Mouse (Mus musculus) megakaryocyte progenitor cell, adult 5-6 weeks (primary cell): ENCODE results near the gene Spin1. TPM values are rescaled to one million over a fixed set of nuclear protein-coding genes. Genes with fewer than 3 reads are reported as not detected.
A peak's percentile ranks its signal among the peaks of the same experiment; 100 is the strongest.
"Not testable (repeated sequence)": the region's sequence is repeated elsewhere in the genome, so short reads cannot be mapped to it uniquely, and the experiment has no call there.

Source experiments
- ATAC-seq: replicated peaks from 2 replicates; pipeline ENCODE4 v1.8.0; 2016; ENCODE audit warnings: mild to moderate bottlenecking, moderate TSS enrichment, inconsistent platforms; ENCODE audit not compliant: poor library complexity
- total RNA-seq, 2 experiments: library from RNA; stranded (forward) in 1 of 2; stranded (reverse) in 1 of 2; fragments of 157-497, 149-512 nt in 1 of 2; fragments of 200-1000 nt in 1 of 2; gene quantifications; 2 replicates each; pipeline versions ENCODE4 v1.2.3 to v1.2.4; 2015 to 2017

Gene Spin1
- 39.3 and 40.0 TPM in 2 replicates for total RNA-seq (2015)
- 40.1 and 47.5 TPM in 2 replicates for total RNA-seq (2017)

- ATAC-seq, result peak; percentile 45
Observed at GRCm38 (mm10) chr13:51100233-51101015, at the start of gene Spin1. Gene Spin1, plus strand, starts transcription at chr13:51100880.

DNA sequence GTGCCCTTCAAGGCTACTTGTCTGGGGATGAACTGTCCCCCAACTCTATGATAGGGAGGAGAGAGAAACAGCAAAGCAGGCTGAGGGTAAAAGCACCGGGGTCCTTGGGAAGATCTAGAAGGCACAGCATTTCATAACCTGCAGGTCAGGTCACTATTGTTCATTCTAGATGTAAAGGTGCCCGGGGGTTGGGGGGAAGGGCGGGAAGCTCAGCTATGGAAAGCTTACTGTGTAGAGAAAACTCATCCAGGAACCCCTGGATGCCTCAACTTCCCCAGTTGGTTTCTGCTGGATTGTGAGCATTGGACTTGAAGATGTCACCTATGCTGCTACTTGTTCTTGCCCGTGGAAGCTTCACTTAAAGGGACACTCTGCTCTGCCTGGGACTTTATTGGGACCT is 49.7 kb upstream of the Spin1 start:
- ATAC-seq, result no peak

GRCm38 (mm10) chr13:51052408-51052807 is 48.3 kb upstream of the Spin1 start:
- no peak for ATAC-seq

GRCm38 (mm10) chr13:51063024-51063423 is 37.7 kb upstream of the Spin1 start:
- ATAC-seq, result no peak

DNA sequence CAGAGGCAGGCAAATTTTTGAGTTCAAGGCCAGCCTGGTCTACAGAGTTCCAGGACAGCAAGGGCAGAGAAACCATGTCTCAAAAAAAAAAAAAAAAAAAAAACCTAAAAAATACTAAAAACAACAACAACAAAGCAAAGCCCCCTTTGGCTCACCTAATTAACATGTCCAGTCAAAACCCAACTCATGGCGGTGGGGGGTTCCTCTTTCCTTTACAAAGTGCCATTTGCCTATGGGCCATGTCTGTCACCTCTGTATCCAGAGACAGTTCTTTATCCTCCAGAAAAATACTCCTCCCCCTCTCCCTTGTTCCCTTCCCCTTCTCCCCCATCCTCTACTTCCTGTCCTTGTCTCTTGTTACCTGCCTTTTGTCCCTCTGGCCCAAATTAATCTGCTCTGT is 37.0 kb upstream of the Spin1 start:
- no peak for ATAC-seq

- ATAC-seq, result no peak
Observed at GRCm38 (mm10) chr13:51064429-51064828, 36.3 kb upstream of the Spin1 start.

DNA sequence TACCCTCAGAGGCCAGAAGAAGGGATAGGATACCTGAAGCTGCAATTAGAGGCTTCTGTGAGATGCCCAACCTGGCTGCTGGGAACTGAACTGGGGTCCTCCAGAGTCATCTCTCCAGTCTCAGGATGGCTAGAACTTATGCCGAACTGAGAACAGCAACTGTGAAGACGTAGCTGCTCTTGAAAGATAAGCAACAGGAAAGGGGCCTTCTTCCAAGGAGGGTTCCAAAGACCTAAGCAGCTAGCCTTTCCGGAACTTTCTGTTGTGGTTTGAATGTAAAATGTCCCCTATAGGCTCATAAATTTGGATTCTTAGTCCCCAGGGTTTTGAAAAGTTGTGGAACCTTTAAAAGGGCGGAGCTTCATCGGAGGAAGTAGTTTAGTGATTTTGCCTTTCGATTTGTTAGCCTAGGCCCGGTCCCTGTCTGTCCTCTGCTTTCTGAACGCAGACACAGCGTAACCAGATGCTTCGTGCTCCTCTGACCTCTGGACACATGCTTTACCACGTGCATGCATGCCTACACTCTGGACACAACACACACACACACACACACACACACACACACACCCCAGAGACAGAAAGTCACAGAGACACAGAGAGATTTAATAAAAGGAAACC is 29.5 kb upstream of the Spin1 start:
- ATAC-seq, result peak; percentile 45

DNA sequence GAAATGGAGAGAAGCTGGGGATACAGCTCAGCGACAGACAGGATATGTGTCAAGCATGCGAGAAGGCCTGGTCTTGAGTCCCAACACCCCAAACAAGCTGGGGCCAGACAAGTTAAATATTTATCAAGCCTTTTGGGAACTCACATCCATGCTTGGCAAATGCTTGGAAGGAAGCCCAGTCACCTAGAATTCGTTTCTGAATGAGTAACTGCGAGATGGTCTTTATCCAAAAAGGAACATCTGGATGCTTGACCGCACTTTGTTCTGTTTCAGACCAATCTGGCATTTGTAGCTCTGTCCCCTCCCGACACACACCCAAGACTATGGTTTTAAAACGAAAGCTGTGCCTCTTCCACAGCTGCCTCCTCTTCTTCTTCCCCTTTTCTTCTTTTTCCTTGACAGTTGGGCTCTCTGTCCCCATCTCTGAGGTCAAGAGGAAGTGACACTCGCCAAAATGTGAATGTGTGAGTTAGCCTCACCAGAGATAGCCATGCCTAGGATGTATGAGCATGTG is 28.9 kb upstream of the Spin1 start:
- ATAC-seq, result peak; percentile 91

DNA sequence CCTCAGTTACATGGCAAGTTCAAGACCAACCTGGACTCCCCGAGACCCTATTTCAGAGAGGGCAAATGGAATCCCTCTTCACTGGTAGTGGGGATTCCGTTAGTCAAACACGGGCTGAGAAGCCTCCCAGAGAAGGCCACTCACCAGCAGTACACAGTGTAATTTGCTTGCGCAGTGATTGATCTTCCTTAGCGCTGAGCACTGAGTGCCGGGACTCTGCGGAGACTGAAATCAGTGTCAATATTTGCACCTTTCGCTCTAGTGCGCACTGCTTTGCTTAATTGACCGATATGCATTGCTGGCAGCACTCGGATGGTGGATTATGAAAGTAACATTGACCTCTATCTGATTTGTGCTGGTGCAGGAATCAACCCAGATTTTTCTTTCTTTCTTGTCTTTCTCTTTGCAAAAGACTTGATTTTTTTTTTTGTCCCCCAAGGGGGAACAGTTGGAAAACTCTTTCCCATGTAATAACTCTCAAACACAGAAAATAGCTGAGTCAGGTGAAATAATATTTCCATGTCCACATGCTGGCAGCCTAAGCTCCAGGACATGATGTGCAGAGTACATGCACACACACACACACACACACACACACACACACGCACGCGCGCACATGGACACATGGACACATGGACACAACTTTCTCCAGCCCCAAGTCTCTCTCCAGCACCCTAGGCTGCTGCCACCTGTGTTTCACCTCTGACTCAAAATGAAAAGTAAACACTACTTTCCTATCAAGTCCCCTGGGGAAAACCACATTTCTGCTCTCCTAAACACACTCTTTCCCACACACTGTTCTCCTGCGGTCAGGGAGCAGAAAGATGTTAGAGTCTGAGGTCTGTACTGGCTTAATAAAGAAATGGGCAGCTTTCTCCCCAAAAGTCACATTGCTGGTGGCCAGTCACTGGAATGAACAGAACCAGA is 27.5 kb upstream of the Spin1 start:
- no peak for ATAC-seq

DNA sequence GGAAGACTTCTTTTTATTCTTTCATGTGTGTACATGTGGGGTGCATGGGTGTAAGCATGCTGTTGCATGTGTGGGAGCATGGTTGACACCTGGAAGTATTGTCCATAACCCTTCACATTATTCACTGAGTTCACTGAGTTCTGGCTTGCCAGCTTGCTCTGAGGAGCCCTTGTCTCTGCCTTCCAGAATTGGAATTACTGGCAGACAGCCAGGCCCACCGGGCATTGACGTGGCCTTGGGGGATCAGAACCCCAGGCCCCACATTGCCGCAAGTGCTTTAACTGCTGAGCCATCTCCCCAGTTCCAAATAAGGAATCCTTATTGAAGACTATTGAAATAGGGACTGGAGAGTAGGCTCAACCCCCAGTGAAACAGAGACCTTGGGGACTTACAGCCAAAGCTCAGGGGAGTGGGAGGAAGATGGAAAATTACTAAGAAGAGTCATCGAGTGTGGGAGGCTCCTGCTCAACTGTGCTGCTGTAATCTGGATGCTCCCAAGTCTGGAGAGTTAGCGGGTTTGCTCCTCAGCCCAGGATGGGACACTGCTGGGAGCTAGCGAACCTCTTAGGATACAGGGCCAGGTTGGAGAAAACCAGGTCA is 26.5 kb upstream of the Spin1 start:
- no peak for ATAC-seq

GRCm38 (mm10) chr13:51076191-51076590 is 24.5 kb upstream of the Spin1 start:
- not testable (repeated sequence) for ATAC-seq

- not testable (repeated sequence) for ATAC-seq
Observed at GRCm38 (mm10) chr13:51078586-51078985, 22.1 kb upstream of the Spin1 start.

DNA sequence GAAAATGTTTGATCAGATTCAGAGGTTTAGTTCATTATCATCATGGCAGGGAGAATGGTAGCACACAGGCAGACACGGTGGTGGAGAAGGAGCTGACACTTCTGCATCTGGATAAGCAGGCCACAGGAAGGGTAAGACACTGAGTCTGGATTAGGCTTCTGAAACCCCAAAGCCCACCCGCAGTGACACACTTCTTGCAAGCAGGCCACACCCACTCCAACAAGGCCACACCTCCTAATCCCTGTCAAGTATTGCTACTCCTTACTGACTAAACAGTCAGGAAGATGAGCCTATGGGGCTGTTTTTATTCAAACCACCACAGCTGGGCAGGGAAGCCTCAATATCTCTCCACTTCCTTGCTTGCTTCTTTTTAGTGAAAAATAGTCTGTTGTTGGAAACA is 19.9 kb upstream of the Spin1 start:
- no peak for ATAC-seq

- ATAC-seq, result no peak
Observed at GRCm38 (mm10) chr13:51084241-51084640, 16.4 kb upstream of the Spin1 start.

DNA sequence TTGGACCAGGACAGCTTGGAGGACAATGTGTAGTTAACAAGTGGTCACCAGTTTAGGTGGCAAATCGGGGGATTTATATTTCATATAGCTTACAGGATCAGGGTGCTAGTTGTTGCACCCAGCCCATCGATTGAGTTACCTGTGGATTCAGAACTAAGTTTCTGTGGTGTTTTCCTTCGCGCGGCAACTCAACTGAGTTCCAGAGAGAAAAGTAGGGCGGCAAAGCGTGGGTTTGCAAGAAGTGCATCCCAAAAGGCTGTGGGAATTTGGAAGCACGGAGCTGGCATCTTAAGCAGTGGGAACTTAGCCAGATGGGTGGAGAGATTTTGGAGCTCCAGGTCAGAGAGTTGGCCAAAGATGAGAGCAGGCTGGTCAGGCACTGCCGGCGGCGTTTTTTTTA is 14.7 kb upstream of the Spin1 start:
- ATAC-seq, result no peak

GRCm38 (mm10) chr13:51087253-51087652 is 13.4 kb upstream of the Spin1 start:
- no peak for ATAC-seq

DNA sequence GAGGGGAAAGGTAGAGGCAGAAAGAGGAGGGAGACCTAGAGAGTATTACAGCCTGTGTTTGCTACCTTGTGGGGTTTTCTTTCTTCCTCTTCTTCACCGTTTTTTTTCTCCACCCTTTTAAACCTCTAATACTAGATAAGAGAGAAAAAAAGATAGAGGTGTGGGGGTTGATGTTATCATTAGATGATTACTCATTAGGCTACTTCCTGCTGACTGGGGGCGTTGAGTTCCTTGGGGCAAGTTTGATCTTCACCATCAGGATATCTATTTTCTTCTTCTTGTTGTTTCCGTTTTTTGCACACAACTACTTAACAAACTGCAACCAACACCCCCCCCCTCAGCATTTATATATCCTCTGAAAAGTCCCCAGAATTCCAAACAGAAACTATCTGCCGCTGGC is 12.5 kb upstream of the Spin1 start:
- ATAC-seq, result no peak

DNA sequence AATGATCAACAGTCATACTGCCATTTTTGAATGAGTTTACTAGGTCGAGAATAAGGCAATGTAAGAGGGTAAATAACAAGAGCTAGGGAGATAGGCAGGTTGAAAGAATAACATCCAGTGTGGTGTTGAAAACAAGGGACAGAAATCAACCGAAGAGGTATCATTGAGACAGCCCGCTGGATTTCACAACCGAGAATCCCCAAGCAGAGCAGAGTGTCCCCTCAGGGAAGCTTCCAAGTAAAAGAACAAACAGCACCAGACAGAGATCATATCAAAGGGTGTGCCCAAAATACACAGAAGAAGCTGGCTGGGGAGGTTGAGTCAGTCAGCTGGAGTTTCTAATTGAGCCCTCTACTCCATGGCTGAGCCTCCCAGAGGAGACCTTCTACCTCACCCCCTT is 11.6 kb upstream of the Spin1 start:
- no peak for ATAC-seq

GRCm38 (mm10) chr13:51090105-51090661 is 10.5 kb upstream of the Spin1 start:
- no peak for ATAC-seq

DNA sequence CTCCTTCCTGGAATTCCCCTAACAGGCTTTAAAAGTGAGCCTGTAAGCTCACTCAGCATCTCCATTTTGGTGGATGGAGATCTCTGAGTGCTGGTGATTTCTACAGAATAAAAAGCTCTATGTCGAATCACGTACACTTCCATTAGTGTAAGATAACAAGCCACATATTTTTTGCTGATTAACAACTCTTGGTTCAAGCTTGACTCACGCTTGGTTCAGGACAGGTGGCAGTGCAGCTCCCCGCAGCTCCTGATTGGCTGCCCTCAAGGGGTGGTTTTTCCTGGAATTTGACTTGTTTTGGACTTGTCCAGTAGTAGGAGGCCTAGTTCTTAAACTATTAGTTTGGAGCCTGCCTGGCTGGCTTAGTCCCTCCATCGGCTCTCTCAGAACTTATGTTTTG is 7.2 kb upstream of the Spin1 start:
- no peak for ATAC-seq
